Mouse (Mus musculus) embryo, embryonic 10 days (tissue): ENCODE data around the gene Lamb3.

ENCODE experiments used
- DNase-seq: peaks from one replicate; pipeline ENCODE4 v3.0.0-alpha.2; 2015; ENCODE audit warnings: low spot score

The Lamb3 gene

GRCm38 (mm10) chr1:193315705-193316357, 108.3 kb downstream of the Lamb3 start:
- DNase-seq = peak; percentile 23

- no peak for DNase-seq
These were observed 108.9 kb downstream of the Lamb3 start for GRCm38 (mm10) chr1:193316358-193316750.

- no peak for DNase-seq
These were observed 109.7 kb downstream of the Lamb3 start for GRCm38 (mm10) chr1:193317159-193317559.

GRCm38 (mm10) chr1:193319721-193320120, 112.2 kb downstream of the Lamb3 start:
- no peak for DNase-seq

- no peak for DNase-seq
These were observed 112.9 kb downstream of the Lamb3 start for GRCm38 (mm10) chr1:193320398-193320797.

- DNase-seq = no peak
These were observed 116.2 kb downstream of the Lamb3 start for GRCm38 (mm10) chr1:193323686-193324085.

GRCm38 (mm10) chr1:193324224-193324623, 116.7 kb downstream of the Lamb3 start:
- peak; percentile 71 for DNase-seq

- DNase-seq = no peak
These were observed 118.4 kb downstream of the Lamb3 start for GRCm38 (mm10) chr1:193325891-193326290.

GRCm38 (mm10) chr1:193326456-193327145, 119.1 kb downstream of the Lamb3 start:
- DNase-seq = no peak

- no peak for DNase-seq
These were observed 119.7 kb downstream of the Lamb3 start for GRCm38 (mm10) chr1:193327216-193327615.

GRCm38 (mm10) chr1:193327686-193328085, 120.2 kb downstream of the Lamb3 start:
- DNase-seq = no peak

- DNase-seq = no peak
These were observed 122.1 kb downstream of the Lamb3 start for GRCm38 (mm10) chr1:193329557-193329956.

- peak; percentile 80 for DNase-seq
These were observed 122.7 kb downstream of the Lamb3 start for GRCm38 (mm10) chr1:193330172-193330571.

GRCm38 (mm10) chr1:193330626-193331025, 123.1 kb downstream of the Lamb3 start:
- no peak for DNase-seq

- DNase-seq = no peak
These were observed 124.5 kb downstream of the Lamb3 start for GRCm38 (mm10) chr1:193332018-193332417.

GRCm38 (mm10) chr1:193332671-193333070, 125.2 kb downstream of the Lamb3 start:
- DNase-seq = no peak

- no peak for DNase-seq
These were observed 126.3 kb downstream of the Lamb3 start for GRCm38 (mm10) chr1:193333776-193334175.

- DNase-seq = no peak
These were observed 127.0 kb downstream of the Lamb3 start for GRCm38 (mm10) chr1:193334546-193334945.

- DNase-seq = no peak
These were observed 128.9 kb downstream of the Lamb3 start for GRCm38 (mm10) chr1:193336122-193337017.

GRCm38 (mm10) chr1:193337018-193337321, 129.5 kb downstream of the Lamb3 start:
- DNase-seq = no peak

- no peak for DNase-seq
These were observed 130.3 kb downstream of the Lamb3 start for GRCm38 (mm10) chr1:193337787-193338310.

- DNase-seq = no peak
These were observed 131.0 kb downstream of the Lamb3 start for GRCm38 (mm10) chr1:193338363-193338995.
